Mouse (Mus musculus) C2C12 (cell line): ENCODE measurements around the gene Bpifa3. TPM values are rescaled to one million over a fixed set of nuclear protein-coding genes. Genes with fewer than 3 reads are reported as not detected.

Experiments
- H3K27me3 ChIP-seq: one replicate; pipeline ENCODE4 v1.6.1; 2011; ENCODE audit not compliant: control insufficient read depth, insufficient read depth, insufficient read length
- H3K36me3 ChIP-seq: one replicate; pipeline ENCODE4 v1.6.1; 2011; ENCODE audit not compliant: control insufficient read depth, insufficient read depth
- H3K4me3 ChIP-seq: one replicate; pipeline ENCODE4 v1.5.1; 2011; ENCODE audit warnings: mild to moderate bottlenecking, control low read depth; ENCODE audit not compliant: poor library complexity, insufficient read depth, severe bottlenecking
- H3K79me2 ChIP-seq: one replicate; pipeline ENCODE4 v1.6.1; 2011; ENCODE audit not compliant: control insufficient read depth, insufficient read depth
- H3K79me3 ChIP-seq: one replicate; pipeline ENCODE4 v1.6.1; 2011; ENCODE audit warnings: low read depth, control low read depth
- H3ac ChIP-seq: one replicate; pipeline ENCODE3; 2011; ENCODE audit warnings: low read depth; ENCODE audit not compliant: control insufficient read depth, insufficient read length
- CEBPB ChIP-seq: IDR thresholded peaks from one replicate; pipeline ENCODE4 v1.6.1; 2011; ENCODE audit warnings: low read depth, mild to moderate bottlenecking, control low read depth, moderate library complexity
- CTCF ChIP-seq: IDR thresholded peaks from one replicate; pipeline ENCODE4 v1.5.1; 2011; ENCODE audit not compliant: control insufficient read depth, insufficient read depth, insufficient read length
- FOSL1 ChIP-seq: IDR thresholded peaks from one replicate; pipeline ENCODE4 v1.8.0; 2011; ENCODE audit warnings: mild to moderate bottlenecking, low read length; ENCODE audit not compliant: poor library complexity, insufficient read depth, severe bottlenecking
- MAX ChIP-seq: IDR thresholded peaks from one replicate; pipeline ENCODE4 v1.6.1; 2011; ENCODE audit warnings: mild to moderate bottlenecking, control low read depth
- MYOD1 ChIP-seq: IDR thresholded peaks from one replicate; pipeline ENCODE4 v1.6.1; 2011; ENCODE audit warnings: low read depth; ENCODE audit not compliant: control insufficient read depth, insufficient read length
- MYOG ChIP-seq: IDR thresholded peaks from one replicate; pipeline ENCODE4 v1.6.1; 2011; ENCODE audit not compliant: control insufficient read depth, insufficient read length; ENCODE audit errors: extremely low read depth
- USF1 ChIP-seq: IDR thresholded peaks from one replicate; pipeline ENCODE4 v1.6.1; 2011; ENCODE audit warnings: low read depth, mild to moderate bottlenecking, control low read depth, moderate library complexity
- polyA plus RNA-seq: library from polyadenylated mRNA; unstranded; fragments of >200 nt; fragmentation: generic; extraction: Trizol; gene quantifications from one replicate; pipeline ENCODE4 v1.2.1, GENCODE M21; 2012; ENCODE audit warnings: missing spikeins

Gene Bpifa3
- polyA plus RNA-seq, 1 experiment, result not detected

GRCm38 (mm10) chr2:154185319-154185718 lies 55.2 kb downstream of the Bpifa3 start:
- Histone ChIP-seq H3ac (no peak overlapping the region), H3K79me2 (no peaks in the 10 kb centered on the region), H3K36me3 (no peaks in the 10 kb centered on the region), H3K4me3 (no peak overlapping the region), H3K27me3 (no peaks in the 10 kb centered on the region), H3K79me3 (no peaks in the 10 kb centered on the region)
- TF ChIP-seq MYOG, result no peak
- no peak for TF ChIP-seq CTCF
- no peak for TF ChIP-seq USF1
- no peak for TF ChIP-seq FOSL1
- no peak for TF ChIP-seq MYOD1
- no peak for TF ChIP-seq MAX
- TF ChIP-seq CEBPB, result no peak

DNA sequence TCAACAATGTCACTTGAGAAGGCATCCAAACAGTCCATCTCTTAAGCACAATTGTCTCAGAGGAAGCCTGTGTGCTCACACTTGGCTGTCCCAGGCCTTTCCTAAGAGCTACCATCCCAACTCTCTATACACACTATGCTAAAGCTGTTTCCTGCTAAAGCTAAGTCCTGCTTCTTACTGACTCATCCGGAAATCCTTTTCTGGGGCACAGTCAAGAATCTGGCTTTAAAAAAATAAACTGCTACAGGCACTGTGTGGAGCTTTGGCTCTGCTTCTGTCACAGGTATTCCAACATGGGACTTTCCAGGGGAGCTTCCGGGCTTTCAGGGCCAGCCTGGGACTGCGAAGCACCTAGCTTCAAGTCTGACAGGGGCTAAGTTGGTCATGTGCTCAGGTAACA lies 55.6 kb downstream of the Bpifa3 start:
- TF ChIP-seq MAX (no peak), FOSL1 (no peak), MYOD1 (no peak), CTCF (no peak), MYOG (no peak), CEBPB (no peak), USF1 (no peak)
- Histone ChIP-seq H3K4me3 (no peak overlapping the region), H3K79me3 (no peaks in the 10 kb centered on the region), H3ac (no peak overlapping the region), H3K27me3 (no peaks in the 10 kb centered on the region), H3K79me2 (no peaks in the 10 kb centered on the region), H3K36me3 (no peaks in the 10 kb centered on the region)

GRCm38 (mm10) chr2:154187468-154187867 lies 57.3 kb downstream of the Bpifa3 start:
- no peak overlapping the region for H3K4me3 ChIP-seq
- no peak for TF ChIP-seq MAX
- TF ChIP-seq CTCF, result no peak
- no peak for TF ChIP-seq FOSL1
- TF ChIP-seq USF1, result peak; percentile 77
- no peak for TF ChIP-seq MYOG
- TF ChIP-seq CEBPB, result no peak
- no peaks in the 10 kb centered on the region for H3K79me2 ChIP-seq
- H3K27me3 ChIP-seq, result no peaks in the 10 kb centered on the region
- no peak overlapping the region for H3ac ChIP-seq
- H3K79me3 ChIP-seq, result no peaks in the 10 kb centered on the region
- H3K36me3 ChIP-seq, result no peaks in the 10 kb centered on the region

Other genes with a start within 250 kb of the Bpifa3 start
- gene Bpifb6, start 229.9 kb upstream of the Bpifa3 start, polyA plus RNA-seq, result not detected
- not detected for gene Bpifb3, start 212.1 kb upstream of the Bpifa3 start, polyA plus RNA-seq
- gene Bpifb4, start 192.1 kb upstream of the Bpifa3 start, polyA plus RNA-seq, result 0.04 TPM
- gene Bpifa6, start 155.4 kb upstream of the Bpifa3 start, polyA plus RNA-seq, result not detected
- not detected for gene Bpifa2, start 122.1 kb upstream of the Bpifa3 start, polyA plus RNA-seq
- gene Bpifa1, start 12.5 kb downstream of the Bpifa3 start, polyA plus RNA-seq, result not detected
- not detected for gene Bpifa5, start 32.3 kb downstream of the Bpifa3 start, polyA plus RNA-seq
- not detected for gene Bpifb1, start 60.5 kb downstream of the Bpifa3 start, polyA plus RNA-seq
- gene Bpifb5, start 93.4 kb downstream of the Bpifa3 start, polyA plus RNA-seq, result not detected
- not detected for gene Bpifb9a, start 127.5 kb downstream of the Bpifa3 start, polyA plus RNA-seq
- gene Bpifb9b, start 176.9 kb downstream of the Bpifa3 start, polyA plus RNA-seq, result not detected
- 9.8 TPM for gene Cdk5rap1, start 242.7 kb downstream of the Bpifa3 start, polyA plus RNA-seq